Mouse (Mus musculus): ENCODE results near the gene Snapc1. TPM values are rescaled to one million over a fixed set of nuclear protein-coding genes. Genes with fewer than 3 reads are reported as not detected.

The Snapc1 gene
- polyA plus RNA-seq (2014; fragmentation: Illumina TruSeq; extraction: RNeasy Lipid Tissue Mini Kit (QIAGEN cat#74804); ENCODE audit: low replicate concordance), result 12.7 TPM

GRCm38 (mm10) chr12:73964291-73965281 lies at the start of gene Snapc1:
Gene Snapc1 (plus strand): TSS chr12:73964481.

DNA sequence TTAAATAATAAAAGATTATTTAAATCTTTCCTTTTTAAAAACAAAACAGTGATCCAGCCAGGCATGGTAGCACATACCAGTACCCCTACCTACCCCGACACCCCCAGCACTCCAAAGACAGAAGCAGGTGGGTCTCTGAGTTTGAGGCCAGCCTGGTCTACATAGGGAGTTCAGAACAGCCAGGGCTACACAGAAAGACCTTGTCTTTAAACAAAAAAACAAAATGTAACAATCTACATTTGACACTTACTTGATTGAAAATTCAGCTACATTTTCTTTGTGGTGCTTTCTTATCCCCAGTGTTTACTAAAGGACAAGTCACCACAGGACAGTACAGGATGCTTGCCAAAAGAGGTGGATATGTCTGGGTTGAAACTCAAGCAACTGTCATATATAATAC lies 26.9 kb upstream of the Snapc1 start, which contains the start of gene Gm49321:
Gene Gm49321 (plus strand): TSS at position 301 of the 400 bp plus-strand sequence.

DNA sequence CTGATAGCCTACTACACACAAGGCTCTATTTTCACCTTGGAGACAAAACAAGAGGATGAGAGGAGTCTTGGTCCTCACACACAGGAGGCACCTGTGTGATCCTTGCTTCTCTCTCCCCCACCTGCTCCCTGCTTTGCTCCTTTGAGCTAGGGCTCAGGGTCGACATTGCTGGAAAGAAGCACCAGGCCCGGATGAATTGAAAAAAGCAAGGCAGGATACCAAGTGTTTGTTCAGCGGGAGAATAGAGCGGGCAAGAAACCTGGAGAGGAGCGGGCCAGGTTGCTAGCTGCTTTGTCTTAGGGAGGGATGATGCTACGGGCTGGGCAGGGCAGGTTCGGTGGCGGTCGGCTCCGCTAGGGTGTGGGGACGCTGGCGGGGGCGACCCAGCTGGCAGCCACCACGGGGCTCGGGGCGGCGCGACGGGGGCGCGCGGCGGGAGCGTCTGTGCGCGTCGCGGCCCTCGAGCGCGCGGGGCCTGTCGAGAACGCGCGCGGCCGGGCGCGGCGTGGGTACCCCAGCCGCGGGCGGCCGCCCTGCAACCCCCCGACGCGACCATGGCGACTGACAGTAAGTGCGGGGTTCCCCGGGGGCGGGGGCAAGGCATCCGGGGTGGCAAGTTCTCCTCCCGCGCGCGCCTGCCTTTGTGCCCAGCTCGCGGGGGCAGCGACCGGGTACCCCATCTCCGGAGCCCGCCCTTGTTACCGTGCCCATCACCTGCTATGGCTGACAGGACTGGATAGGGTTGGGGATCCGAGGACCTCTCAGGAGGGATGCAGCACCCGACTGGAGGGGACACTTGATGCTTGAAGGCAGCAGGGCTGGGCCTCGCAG lies 33.2 kb downstream of the Snapc1 start, which contains the start of gene Syt16:
Gene Syt16 (plus strand): TSS at position 365 of the 831 bp plus-strand sequence.

Other genes starting within 250 kb of the Snapc1 start
- gene Hif1a, start 63.1 kb upstream of the Snapc1 start, polyA plus RNA-seq (2014; fragmentation: Illumina TruSeq; extraction: RNeasy Lipid Tissue Mini Kit (QIAGEN cat#74804); ENCODE audit: low replicate concordance), result 151 TPM
- gene Gm49321, start 26.8 kb upstream of the Snapc1 start, polyA plus RNA-seq (2014; fragmentation: Illumina TruSeq; extraction: RNeasy Lipid Tissue Mini Kit (QIAGEN cat#74804); ENCODE audit: low replicate concordance), result not detected
- gene Syt16, start 33.2 kb downstream of the Snapc1 start, polyA plus RNA-seq (2014; fragmentation: Illumina TruSeq; extraction: RNeasy Lipid Tissue Mini Kit (QIAGEN cat#74804); ENCODE audit: low replicate concordance), result 0.22 TPM